Mouse (Mus musculus) liver, postnatal 0 days (tissue): ENCODE measurements around the gene Plcb4. TPM values are rescaled to one million over a fixed set of nuclear protein-coding genes. Genes with fewer than 3 reads are reported as not detected.

ENCODE experiments used
- ATAC-seq: fragments of 200-750 bp; cut with Nextera tagmentation; 2 replicates; pipeline ENCODE4 v1.8.0; 2017; ENCODE audit warnings: mild to moderate bottlenecking, moderate library complexity
- DNase-seq: peaks from one replicate; pipeline ENCODE4 v3.0.0-alpha.2; 2016
- H3K27ac ChIP-seq: fragments of 300-500 bp; sonication (generic); 2 replicates; pipeline ENCODE4 v1.5.1; 2014; ENCODE audit warnings: antibody characterized with exemption, moderate library complexity, mild to moderate bottlenecking, low read depth
- H3K27me3 ChIP-seq: fragments of 300-500 bp; sonication (generic); 2 replicates; pipeline ENCODE4 v1.6.1; 2014; ENCODE audit warnings: low read length, control low read depth, mixed read lengths; ENCODE audit not compliant: insufficient read depth
- H3K36me3 ChIP-seq: fragments of 300-500 bp; sonication (generic); replicated peaks from 2 replicates; pipeline ENCODE4 v1.6.1; 2014; ENCODE audit warnings: mild to moderate bottlenecking, control low read depth, low read length, moderate library complexity, mixed read lengths; ENCODE audit not compliant: insufficient read depth
- H3K4me1 ChIP-seq: fragments of 300-500 bp; sonication (generic); 2 replicates; pipeline ENCODE4 v1.6.1; 2014; ENCODE audit warnings: antibody characterized with exemption, mild to moderate bottlenecking, control low read depth; ENCODE audit not compliant: insufficient read depth
- H3K4me2 ChIP-seq: fragments of 300-500 bp; sonication (generic); 2 replicates; pipeline ENCODE4 v1.6.1; 2014; ENCODE audit warnings: low read depth, mild to moderate bottlenecking, low read length, moderate library complexity, mixed read lengths
- H3K4me3 ChIP-seq: fragments of 300-500 bp; sonication (generic); 2 replicates; pipeline ENCODE4 v1.5.1; 2014; ENCODE audit warnings: low read depth, low read length
- H3K9ac ChIP-seq: fragments of 300-500 bp; sonication (generic); replicated peaks from 2 replicates; pipeline ENCODE4 v1.6.1; 2014; ENCODE audit warnings: mild to moderate bottlenecking, moderate library complexity
- H3K9me3 ChIP-seq: fragments of 300-500 bp; sonication (generic); 2 replicates; pipeline ENCODE4 v1.6.1; 2016; ENCODE audit warnings: mild to moderate bottlenecking, control low read depth, low read length, mixed read lengths
- CTCF ChIP-seq: sonication (generic); IDR thresholded peaks from 2 replicates; pipeline ENCODE4 v1.5.1; 2016; ENCODE audit warnings: antibody characterized with exemption, low read depth
- EP300 ChIP-seq: IDR thresholded peaks from 2 replicates; pipeline ENCODE4 v1.6.1; 2016; ENCODE audit warnings: antibody characterized with exemption, low read depth, mild to moderate bottlenecking
- whole genome bisulfite sequencing: fragments of 180-500 bp; shearing (Covaris S2); extraction: QIAGEN DNeasy Blood & Tissue Kit; methylation state at CpG from one replicate; pipeline ENCODE4 v1.1.7; 2014; ENCODE audit not compliant: insufficient replicate concordance; 5-methylcytosine and 5-hydroxymethylcytosine counted together
- polyA plus RNA-seq: library from polyadenylated mRNA; unstranded; fragments of >200 nt; fragmentation: Nextera tagmentation; extraction: Ambion mirVana; gene quantifications from 2 replicates; pipeline ENCODE4 v1.2.1, GENCODE M21; 2015

The Plcb4 gene
- polyA plus RNA-seq, 1 experiment from 2014 or later = 2.8 TPM

DNA sequence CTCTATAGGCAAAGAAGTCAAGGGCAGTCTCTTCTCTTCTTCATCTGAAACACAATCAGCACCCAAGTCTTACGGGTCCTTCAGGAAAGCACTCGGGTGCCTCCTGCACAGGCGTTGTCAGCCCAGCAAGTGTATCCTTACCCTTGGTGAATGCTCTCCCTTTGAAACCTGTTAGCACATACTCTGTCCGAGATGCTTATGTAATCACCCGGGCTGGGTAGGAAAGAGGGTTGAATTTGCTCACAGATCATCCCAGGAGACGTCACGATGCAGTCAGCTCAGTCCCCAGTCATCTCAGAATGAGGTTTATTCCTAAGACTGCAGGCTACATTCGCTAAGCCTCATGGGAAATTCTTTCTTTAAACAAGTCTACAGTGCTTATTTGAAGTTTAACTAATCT is 184.9 kb downstream of the Plcb4 start:
- no peak overlapping the region for H3K4me3 ChIP-seq
- no peaks in the 10 kb centered on the region for H3K27me3 ChIP-seq
- no peaks in the 10 kb centered on the region for H3K36me3 ChIP-seq
- no peak for ATAC-seq
- 72% methylated on average over 8 of the region's 8 CpGs for WGBS
- no peaks in the 10 kb centered on the region for H3K9me3 ChIP-seq
- no peak overlapping the region for H3K27ac ChIP-seq
- H3K9ac ChIP-seq = no peak overlapping the region
- H3K4me2 ChIP-seq = no peak overlapping the region
- no peak for TF ChIP-seq EP300
- no peak for TF ChIP-seq CTCF
- H3K4me1 ChIP-seq = peaks cover 3% of the 10 kb centered on the region; the same call in 1 of the 2 replicates
- DNase-seq = no peak

DNA sequence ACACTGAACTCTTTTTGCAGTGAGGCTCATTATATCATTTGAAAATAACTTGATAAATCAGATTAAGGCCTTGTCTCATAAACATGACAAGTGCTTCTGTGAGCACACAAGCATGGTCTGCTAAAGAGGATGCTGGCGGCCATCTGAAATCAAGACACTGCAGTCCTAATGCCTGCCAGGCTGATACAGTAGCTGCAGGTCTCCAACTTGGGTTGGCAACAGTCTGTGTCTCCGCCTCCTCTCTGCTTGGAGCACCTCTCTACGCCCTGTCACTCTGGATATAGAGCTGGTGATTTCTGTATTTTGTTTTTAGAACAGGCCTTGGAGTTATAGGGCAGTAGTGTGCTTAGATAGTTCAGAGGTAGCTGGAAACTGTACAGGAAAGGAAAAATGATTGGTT is 188.1 kb downstream of the Plcb4 start:
- Histone ChIP-seq H3K4me3 (no peak overlapping the region), H3K27me3 (no peaks in the 10 kb centered on the region), H3K9ac (no peak overlapping the region), H3K4me2 (no peak overlapping the region), H3K27ac (no peak overlapping the region), H3K36me3 (no peaks in the 10 kb centered on the region), H3K9me3 (no peaks in the 10 kb centered on the region), H3K4me1 (peaks cover 3% of the 10 kb centered on the region; the same call in 1 of the 2 replicates)
- DNase-seq (no peak), ATAC-seq (no peak)
- WGBS = 82% methylated on average over 3 of the region's 3 CpGs
- TF ChIP-seq EP300 (no peak), CTCF (no peak)

DNA sequence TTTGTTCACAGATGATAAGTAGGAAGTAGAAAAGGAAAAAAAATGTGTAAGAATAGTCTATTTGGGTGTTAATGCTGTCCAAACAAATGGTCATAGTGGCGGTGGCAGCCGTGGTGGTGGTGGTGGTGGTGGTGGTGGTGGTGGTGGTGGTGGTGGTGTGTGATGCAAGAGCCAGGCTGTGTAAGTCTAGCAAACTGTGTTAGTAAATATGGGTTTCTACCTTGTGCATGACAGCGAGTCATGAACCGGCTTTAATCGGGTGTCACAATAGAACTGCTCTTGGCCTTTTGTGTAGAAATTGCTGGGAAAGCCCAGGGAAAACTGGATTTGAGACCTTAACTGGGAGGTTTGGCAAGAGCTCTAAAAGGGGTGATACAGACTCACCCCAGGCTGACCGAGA is 188.9 kb downstream of the Plcb4 start:
- Histone ChIP-seq H3K36me3 (no peaks in the 10 kb centered on the region), H3K9me3 (no peaks in the 10 kb centered on the region), H3K4me2 (no peak overlapping the region), H3K4me3 (no peak overlapping the region), H3K4me1 (peaks cover 3% of the 10 kb centered on the region; the same call in 1 of the 2 replicates), H3K27ac (no peak overlapping the region), H3K27me3 (no peaks in the 10 kb centered on the region), H3K9ac (no peak overlapping the region)
- TF ChIP-seq CTCF (no peak), EP300 (no peak)
- DNase-seq (no peak), ATAC-seq (no peak)
- WGBS = 78% methylated on average over 6 of the region's 6 CpGs

DNA sequence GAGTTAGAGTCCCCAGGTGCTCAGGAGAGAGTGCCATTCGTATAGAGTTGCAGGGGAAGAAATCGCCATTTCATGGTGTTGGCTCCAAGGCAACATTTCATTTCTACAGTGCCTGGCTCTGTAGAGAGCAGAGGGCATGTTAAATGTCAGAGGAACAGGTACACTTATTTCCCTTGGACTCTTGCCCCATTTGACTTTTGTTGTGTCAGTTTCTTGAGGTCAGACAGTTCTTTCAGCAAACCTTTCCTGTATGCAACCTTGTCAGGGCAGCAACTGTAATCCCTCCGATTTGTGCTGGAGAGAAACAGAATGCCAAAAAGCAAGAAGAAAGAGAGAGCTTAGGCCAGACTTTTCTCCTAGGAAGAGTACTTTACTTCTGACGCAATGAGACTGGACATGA is 189.4 kb downstream of the Plcb4 start:
- TF ChIP-seq EP300 (no peak), CTCF (no peak)
- Histone ChIP-seq H3K27me3 (no peaks in the 10 kb centered on the region), H3K36me3 (no peaks in the 10 kb centered on the region), H3K4me2 (no peak overlapping the region), H3K9me3 (no peaks in the 10 kb centered on the region), H3K27ac (no peak overlapping the region), H3K9ac (no peak overlapping the region), H3K4me3 (no peak overlapping the region), H3K4me1 (peaks cover 3% of the 10 kb centered on the region; the same call in 1 of the 2 replicates)
- no peak for DNase-seq
- 72% methylated on average over 4 of the region's 4 CpGs for WGBS
- no peak for ATAC-seq

DNA sequence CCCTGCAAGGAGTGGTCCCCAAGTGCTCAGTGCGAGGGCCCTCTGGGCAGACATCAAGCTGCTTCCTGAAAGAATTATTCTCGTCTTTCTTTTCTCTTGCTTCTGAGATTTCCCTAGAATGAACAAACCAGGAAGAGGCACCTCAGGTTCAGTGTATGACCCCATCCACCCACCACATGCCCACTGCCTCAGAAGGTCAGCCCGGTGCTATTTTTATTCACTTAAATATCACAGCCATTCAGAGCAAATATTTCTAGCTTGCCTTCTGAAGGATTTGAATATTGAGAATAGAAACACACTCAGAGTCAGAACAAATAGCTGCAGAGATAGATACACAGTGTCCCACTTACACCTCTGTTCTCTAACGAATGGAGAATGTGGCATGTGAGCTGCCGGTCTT is 193.2 kb downstream of the Plcb4 start:
- 0 out of 2 replicates have a peak overlapping the region, but pooled peaks have one; percentile 22 for H3K27ac ChIP-seq
- TF ChIP-seq EP300 = no peak
- TF ChIP-seq CTCF = no peak
- 75% methylated on average over 5 of the region's 5 CpGs for WGBS
- H3K4me2 ChIP-seq = no peak overlapping the region
- ATAC-seq (no peak), DNase-seq (no peak)
- H3K36me3 ChIP-seq = no peaks in the 10 kb centered on the region
- H3K4me1 ChIP-seq = peaks cover 3% of the 10 kb centered on the region; the same call in 1 of the 2 replicates
- no peak overlapping the region for H3K9ac ChIP-seq
- H3K27me3 ChIP-seq = no peaks in the 10 kb centered on the region
- no peaks in the 10 kb centered on the region for H3K9me3 ChIP-seq
- no peak overlapping the region for H3K4me3 ChIP-seq

DNA sequence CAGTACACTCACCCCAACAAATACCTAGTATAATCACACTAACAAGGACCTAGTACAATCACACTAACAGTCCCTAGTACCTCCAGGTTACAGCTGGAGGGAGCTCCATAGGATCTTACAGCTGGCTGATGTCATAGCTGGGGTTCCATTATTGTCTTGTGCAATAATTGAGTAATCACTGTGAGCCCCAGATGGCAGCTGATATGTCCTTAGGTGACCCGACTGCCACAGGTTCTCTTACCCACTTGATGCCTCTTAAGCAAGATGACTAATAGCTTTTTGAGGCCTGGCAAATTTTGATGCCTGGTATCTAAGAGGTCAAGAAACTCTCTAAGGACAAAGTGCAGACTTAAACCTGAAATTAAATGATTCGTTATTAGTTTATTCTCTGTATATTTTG is 194.3 kb downstream of the Plcb4 start:
- Histone ChIP-seq H3K9me3 (no peaks in the 10 kb centered on the region), H3K36me3 (no peaks in the 10 kb centered on the region), H3K27me3 (no peaks in the 10 kb centered on the region), H3K27ac (no peak overlapping the region), H3K4me2 (no peak overlapping the region), H3K4me1 (peaks cover 1% of the 10 kb centered on the region; the same call in 1 of the 2 replicates), H3K4me3 (no peak overlapping the region), H3K9ac (no peak overlapping the region)
- DNase-seq (no peak), ATAC-seq (peak; percentile 29; the same call in 1 of the 2 replicates)
- WGBS = 65% methylated on average over 2 of the region's 2 CpGs
- no peak for TF ChIP-seq EP300
- no peak for TF ChIP-seq CTCF

DNA sequence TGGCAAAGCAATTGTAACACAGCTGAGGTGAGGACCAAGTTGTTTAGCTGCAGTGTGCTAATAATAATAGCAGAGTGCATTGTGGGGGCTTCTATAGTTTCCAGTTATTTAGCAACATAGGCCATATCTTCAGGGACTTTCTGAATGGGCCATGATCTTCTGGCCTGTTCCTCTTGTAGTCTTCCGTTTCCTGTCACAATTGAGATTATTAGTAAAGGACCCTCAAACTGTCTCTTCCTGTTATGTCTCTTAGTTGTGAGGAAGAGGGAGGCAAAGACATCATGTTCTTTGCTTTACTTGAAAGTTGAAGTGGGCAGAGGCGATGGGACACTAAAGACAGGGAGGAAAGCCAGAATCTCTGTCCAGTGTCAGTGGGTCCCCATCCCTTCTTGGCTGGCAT is 195.2 kb downstream of the Plcb4 start:
- peak; percentile 73 for TF ChIP-seq EP300
- TF ChIP-seq CTCF = no peak

More for the DNA sequence above, 195.2 kb downstream of the Plcb4 start:
- ATAC-seq = peak; percentile 36
- WGBS = 68% methylated on average over 2 of the region's 2 CpGs
- DNase-seq = no peak
- Histone ChIP-seq H3K4me2 (no peak overlapping the region), H3K9ac (no peak overlapping the region), H3K9me3 (no peaks in the 10 kb centered on the region), H3K27ac (no peak overlapping the region), H3K36me3 (no peaks in the 10 kb centered on the region), H3K4me1 (no peaks in the 10 kb centered on the region), H3K27me3 (no peaks in the 10 kb centered on the region), H3K4me3 (no peak overlapping the region)
